Mouse (Mus musculus) lung, postnatal 0 days (tissue): ENCODE measurements at regions not wholly inside any gene's neighbourhood (a gene's known extent, or its start where the extent isn't known, plus 50 kb on each side); places are given as distances from the start of the nearest gene placed in this dataset.

Experiments
- ATAC-seq: fragments of 200-750 bp; cut with Nextera tagmentation; 2 replicates; pipeline ENCODE4 v1.8.0; 2017; ENCODE audit warnings: moderate library complexity
- DNase-seq: peaks from one replicate; pipeline ENCODE4 v3.0.0-alpha.2; 2016; ENCODE audit warnings: low spot score
- H3K27ac ChIP-seq: fragments of 300-500 bp; sonication (generic); 2 replicates; pipeline ENCODE4 v1.5.1; 2014; ENCODE audit warnings: antibody characterized with exemption, mild to moderate bottlenecking, low read length, mixed read lengths
- H3K27me3 ChIP-seq: fragments of 300-500 bp; sonication (generic); replicated peaks from 2 replicates; pipeline ENCODE4 v1.6.1; 2014; ENCODE audit warnings: low read length, mixed read lengths; ENCODE audit not compliant: insufficient read depth
- H3K36me3 ChIP-seq: fragments of 300-500 bp; sonication (generic); 2 replicates; pipeline ENCODE4 v1.6.1; 2014; ENCODE audit warnings: low read length, mixed read lengths; ENCODE audit not compliant: insufficient read depth
- H3K4me1 ChIP-seq: fragments of 300-500 bp; sonication (generic); 2 replicates; pipeline ENCODE4 v1.6.1; 2014; ENCODE audit warnings: antibody characterized with exemption, low read depth, low read length, mixed read lengths; ENCODE audit not compliant: insufficient read depth
- H3K4me2 ChIP-seq: fragments of 300-500 bp; sonication (generic); replicated peaks from 2 replicates; pipeline ENCODE4 v1.6.1; 2014; ENCODE audit warnings: low read depth, mild to moderate bottlenecking, low read length, moderate library complexity, mixed read lengths
- H3K4me3 ChIP-seq: fragments of 300-500 bp; sonication (generic); 2 replicates; pipeline ENCODE4 v1.5.1; 2014; ENCODE audit warnings: low read depth, low read length
- H3K9ac ChIP-seq: fragments of 300-500 bp; sonication (generic); replicated peaks from 2 replicates; pipeline ENCODE4 v1.6.1; 2014; ENCODE audit warnings: low read depth, mild to moderate bottlenecking
- H3K9me3 ChIP-seq: fragments of 300-500 bp; sonication (generic); 2 replicates; pipeline ENCODE4 v1.6.1; 2016; ENCODE audit warnings: low read length, mixed read lengths
- CTCF ChIP-seq: IDR thresholded peaks from 2 replicates; pipeline ENCODE4 v1.5.1; 2016; ENCODE audit warnings: antibody characterized with exemption, mild to moderate bottlenecking
- EP300 ChIP-seq: IDR thresholded peaks from 2 replicates; pipeline ENCODE4 v1.6.1; 2016; ENCODE audit warnings: antibody characterized with exemption, mild to moderate bottlenecking, control low read depth
- WGBS: fragments of 180-500 bp; shearing (Covaris S2); extraction: QIAGEN DNeasy Blood & Tissue Kit; methylation state at CpG from one replicate; pipeline ENCODE4 v1.1.7; 2014; 5-methylcytosine and 5-hydroxymethylcytosine counted together

- no peak overlapping the region for H3K9ac ChIP-seq
- ATAC-seq = no peak
- no peaks in the 10 kb centered on the region for H3K27me3 ChIP-seq
- H3K4me2 ChIP-seq = no peak overlapping the region
- H3K4me1 ChIP-seq = no peaks in the 10 kb centered on the region
- WGBS = 76% methylated on average over 4 of the region's 4 CpGs
- H3K27ac ChIP-seq = no peak overlapping the region
- no peak for TF ChIP-seq EP300
- no peak overlapping the region for H3K4me3 ChIP-seq
- no peaks in the 10 kb centered on the region for H3K36me3 ChIP-seq
- H3K9me3 ChIP-seq = no peaks in the 10 kb centered on the region
- no peak for DNase-seq
Observed at GRCm38 (mm10) chr5:4620513-4621210, 137.2 kb downstream of the Fzd1 start.

DNA sequence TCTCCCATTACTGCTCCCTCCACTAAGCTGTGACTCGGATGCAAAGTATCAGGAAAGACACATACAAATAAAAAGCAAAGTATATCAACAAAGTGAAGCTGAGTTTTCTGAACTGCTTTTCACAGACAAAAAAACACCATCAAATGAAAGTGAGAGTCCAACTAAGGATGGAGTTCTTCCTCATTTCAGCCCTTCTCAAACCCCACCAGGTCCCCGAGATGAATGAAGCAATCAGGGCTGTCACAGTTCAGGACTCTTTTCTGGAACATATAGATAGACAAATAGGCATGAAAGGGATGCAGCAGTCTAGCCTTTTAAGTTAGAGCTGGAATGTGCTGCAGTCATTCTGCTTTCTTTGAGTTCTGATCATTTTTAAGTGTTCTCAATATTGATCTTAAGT is 142.6 kb downstream of the Fzd1 start:
- Histone ChIP-seq H3K27ac (no peak overlapping the region), H3K4me1 (no peaks in the 10 kb centered on the region), H3K4me3 (no peak overlapping the region), H3K9me3 (no peaks in the 10 kb centered on the region), H3K27me3 (no peaks in the 10 kb centered on the region), H3K36me3 (no peaks in the 10 kb centered on the region), H3K9ac (no peak overlapping the region), H3K4me2 (no peak overlapping the region)
- no peak for TF ChIP-seq CTCF
- TF ChIP-seq EP300 = no peak
- 74% methylated on average over 2 of the region's 2 CpGs for WGBS
- DNase-seq (no peak), ATAC-seq (no peak)

DNA sequence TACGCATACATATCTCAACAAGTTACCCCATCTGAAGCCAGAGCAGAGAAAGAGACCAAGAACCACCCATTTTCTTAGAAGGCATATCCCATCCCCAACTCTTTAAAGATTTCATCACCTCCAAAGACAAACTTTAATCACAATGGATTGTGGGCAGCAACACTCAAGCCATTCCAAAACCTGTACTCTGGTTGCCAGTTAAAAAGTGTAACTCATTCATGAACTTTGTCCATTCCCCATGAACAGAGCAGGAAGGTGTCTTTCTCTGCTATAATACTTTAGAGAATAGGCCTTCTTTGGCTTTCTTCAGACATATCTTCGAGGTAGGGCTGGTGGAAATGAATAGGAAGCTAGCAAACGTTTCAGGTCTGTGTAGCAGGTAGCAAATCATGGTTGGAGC is 160.4 kb downstream of the Fzd1 start:
- no peaks in the 10 kb centered on the region for H3K4me1 ChIP-seq
- 81% methylated on average over 3 of the region's 3 CpGs for WGBS
- ATAC-seq (no peak), DNase-seq (no peak)
- H3K4me3 ChIP-seq = no peak overlapping the region
- no peaks in the 10 kb centered on the region for H3K27me3 ChIP-seq
- H3K36me3 ChIP-seq = no peaks in the 10 kb centered on the region
- H3K4me2 ChIP-seq = no peak overlapping the region
- H3K9ac ChIP-seq = no peak overlapping the region
- TF ChIP-seq EP300 = no peak
- TF ChIP-seq CTCF = no peak
- H3K27ac ChIP-seq = no peak overlapping the region
- no peaks in the 10 kb centered on the region for H3K9me3 ChIP-seq

GRCm38 (mm10) chr5:4595010-4595409 is 162.8 kb downstream of the Fzd1 start:
- Histone ChIP-seq H3K27ac (no peak overlapping the region), H3K4me1 (no peaks in the 10 kb centered on the region), H3K36me3 (no peaks in the 10 kb centered on the region), H3K4me3 (no peak overlapping the region), H3K4me2 (no peak overlapping the region), H3K9ac (no peak overlapping the region), H3K9me3 (no peaks in the 10 kb centered on the region), H3K27me3 (no peaks in the 10 kb centered on the region)
- TF ChIP-seq EP300 (peak; percentile 14; the same call in 1 of the 2 replicates), CTCF (no peak)
- ATAC-seq = peak; percentile 81
- DNase-seq = peak; percentile 84
- WGBS = 19% methylated on average over 2 of the region's 2 CpGs

GRCm38 (mm10) chr5:4594562-4594961 is 163.3 kb downstream of the Fzd1 start:
- 64% methylated on average over 2 of the region's 2 CpGs for whole genome bisulfite sequencing
- Histone ChIP-seq H3K9ac (no peak overlapping the region), H3K36me3 (no peaks in the 10 kb centered on the region), H3K27me3 (no peaks in the 10 kb centered on the region), H3K27ac (no peak overlapping the region), H3K4me1 (no peaks in the 10 kb centered on the region), H3K4me3 (no peak overlapping the region), H3K4me2 (no peak overlapping the region), H3K9me3 (no peaks in the 10 kb centered on the region)
- no peak for DNase-seq
- ATAC-seq = peak; percentile 29
- TF ChIP-seq CTCF (no peak), EP300 (no peak)

GRCm38 (mm10) chr5:4593638-4594381 is 164.0 kb downstream of the Fzd1 start:
- Histone ChIP-seq H3K4me3 (no peak overlapping the region), H3K27ac (no peak overlapping the region), H3K9me3 (no peaks in the 10 kb centered on the region), H3K36me3 (no peaks in the 10 kb centered on the region), H3K4me1 (no peaks in the 10 kb centered on the region), H3K9ac (no peak overlapping the region), H3K4me2 (no peak overlapping the region), H3K27me3 (no peaks in the 10 kb centered on the region)
- peak; percentile 26 for DNase-seq
- TF ChIP-seq EP300 (no peak), CTCF (no peak)
- WGBS = 62% methylated on average over 5 of the region's 5 CpGs
- ATAC-seq = no peak
